Mouse (Mus musculus) heart, embryonic 16.5 days (tissue): Measurements from ENCODE around the gene Olfr157. TPM values are rescaled to one million over a fixed set of nuclear protein-coding genes. Genes with fewer than 3 reads are reported as not detected.
"Not testable (repeated sequence)": the region's sequence is repeated elsewhere in the genome, so short reads cannot be mapped to it uniquely, and the experiment has no call there.

Source experiments
- ATAC-seq: fragments of 200-750 bp; cut with Nextera tagmentation; replicated peaks from 2 replicates; pipeline ENCODE4 v1.8.0; 2017; ENCODE audit warnings: moderate number of reproducible peaks; ENCODE audit not compliant: insufficient read depth, low FRiP score; ENCODE audit errors: extremely low read depth
- H3K27ac ChIP-seq: fragments of 300-500 bp; sonication (generic); 2 replicates; pipeline ENCODE4 v1.5.1; 2014; ENCODE audit warnings: mild to moderate bottlenecking, low read length, control low read depth, moderate library complexity
- H3K27me3 ChIP-seq: fragments of 300-500 bp; sonication (generic); 2 replicates; pipeline ENCODE4 v1.6.1; 2014; ENCODE audit warnings: low read length, mixed read lengths; ENCODE audit not compliant: control insufficient read depth, insufficient read depth
- H3K36me3 ChIP-seq: fragments of 300-500 bp; sonication (generic); 2 replicates; pipeline ENCODE4 v1.6.1; 2014; ENCODE audit not compliant: control insufficient read depth, insufficient read depth
- H3K4me1 ChIP-seq: fragments of 300-500 bp; sonication (generic); 2 replicates; pipeline ENCODE4 v1.6.1; 2014; ENCODE audit warnings: low read length, mixed read lengths; ENCODE audit not compliant: control insufficient read depth, insufficient read depth
- H3K4me2 ChIP-seq: fragments of 300-500 bp; sonication (generic); 2 replicates; pipeline ENCODE4 v1.6.1; 2014; ENCODE audit warnings: low read depth, mild to moderate bottlenecking, control low read depth, low read length
- H3K4me3 ChIP-seq: fragments of 300-500 bp; sonication (generic); 2 replicates; pipeline ENCODE4 v1.5.1; 2014; ENCODE audit warnings: mild to moderate bottlenecking, control low read depth, low read length
- H3K9ac ChIP-seq: fragments of 300-500 bp; sonication (generic); 2 replicates; pipeline ENCODE4 v1.6.1; 2014; ENCODE audit warnings: low read length, control low read depth
- H3K9me3 ChIP-seq: fragments of 300-500 bp; sonication (generic); replicated peaks from 2 replicates; pipeline ENCODE4 v1.6.1; 2016; ENCODE audit warnings: low read length; ENCODE audit not compliant: control insufficient read depth
- WGBS: fragments of 180-500 bp; shearing (Covaris S2); extraction: QIAGEN DNeasy Blood & Tissue Kit; methylation state at CpG from one replicate; pipeline ENCODE4 v1.1.7; 2014; 5-methylcytosine and 5-hydroxymethylcytosine counted together
- polyA plus RNA-seq: library from polyadenylated mRNA; unstranded; fragments of >200 nt; fragmentation: Nextera tagmentation; extraction: Ambion mirVana; gene quantifications from 2 replicates; pipeline ENCODE4 v1.2.1, GENCODE M21; 2015

Gene Olfr157
- polyA plus RNA-seq, 1 experiment from 2014 or later: not detected

DNA sequence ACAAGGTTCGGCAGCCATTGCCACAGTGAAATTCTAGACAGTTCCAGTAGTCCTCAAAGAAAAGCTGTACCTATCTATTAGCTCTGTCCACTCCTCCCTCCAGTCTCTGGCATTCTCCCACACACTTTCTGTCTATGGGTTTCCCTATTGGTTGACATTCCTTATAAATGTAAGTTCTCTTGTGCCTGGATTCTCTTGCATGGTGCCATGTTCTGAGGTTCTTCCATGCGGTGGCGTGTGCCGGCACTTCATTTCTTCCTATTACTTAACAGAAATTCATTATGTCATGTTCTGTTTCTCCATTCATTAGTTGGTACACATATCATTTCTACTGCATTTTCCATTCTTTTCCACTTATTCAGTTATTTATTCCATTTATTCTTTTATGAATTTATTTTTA lies 11.2 kb downstream of the Olfr157 start:
- no peaks in the 10 kb centered on the region; the same call in none of the 2 replicates for H3K27me3 ChIP-seq
- H3K9ac ChIP-seq: no peak overlapping the region
- no peak overlapping the region for H3K4me2 ChIP-seq
- no peak for ATAC-seq
- WGBS: 89% methylated on average over 4 of the region's 4 CpGs
- no peak overlapping the region for H3K27ac ChIP-seq
- no peak overlapping the region for H3K4me3 ChIP-seq
- H3K36me3 ChIP-seq: no peaks in the 10 kb centered on the region
- H3K9me3 ChIP-seq: no peaks in the 10 kb centered on the region
- H3K4me1 ChIP-seq: no peaks in the 10 kb centered on the region

DNA sequence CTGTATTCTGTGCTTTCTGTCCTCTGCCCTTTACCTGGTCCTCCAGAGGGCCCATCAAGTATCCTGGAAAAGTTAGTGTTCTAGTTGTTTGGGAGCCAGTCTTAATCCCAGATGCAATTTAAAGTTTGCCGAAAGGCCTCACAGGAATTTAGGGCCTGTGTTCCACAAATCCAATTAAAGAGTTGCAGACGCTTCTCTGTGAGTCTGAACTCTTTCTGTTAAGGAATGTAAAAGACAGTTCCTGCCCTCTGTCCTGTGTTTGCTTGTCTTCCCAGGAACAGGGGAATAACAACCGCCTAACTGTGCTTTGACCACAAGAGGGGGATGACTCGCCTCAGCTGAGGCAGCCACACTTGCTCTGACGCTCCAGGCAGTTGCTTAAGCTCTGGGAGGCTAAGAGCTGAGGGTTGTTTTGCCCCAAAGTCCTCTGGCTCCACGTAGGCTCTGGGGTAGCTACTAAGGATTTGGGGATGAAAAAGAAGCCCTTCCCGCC lies 16.1 kb downstream of the Olfr157 start, which contains the start of gene Olfr156:
Olfr156 (minus strand) TSS at position 51 of the 493 bp plus-strand sequence.
- Histone ChIP-seq H3K36me3 (no peaks in the 10 kb centered on the region), H3K4me3 (no peak within 1 kb of the TSS), H3K9ac (no peak within 1 kb of the TSS), H3K4me2 (no peak within 1 kb of the TSS), H3K27me3 (no peaks in the 10 kb centered on the region; the same call in 1 of the 2 replicates), H3K9me3 (no peaks in the 10 kb centered on the region), H3K27ac (no peak within 1 kb of the TSS), H3K4me1 (no peaks in the 10 kb centered on the region)
- no peak for ATAC-seq
- WGBS: 13% methylated on average over 7 of the region's 7 CpGs

DNA sequence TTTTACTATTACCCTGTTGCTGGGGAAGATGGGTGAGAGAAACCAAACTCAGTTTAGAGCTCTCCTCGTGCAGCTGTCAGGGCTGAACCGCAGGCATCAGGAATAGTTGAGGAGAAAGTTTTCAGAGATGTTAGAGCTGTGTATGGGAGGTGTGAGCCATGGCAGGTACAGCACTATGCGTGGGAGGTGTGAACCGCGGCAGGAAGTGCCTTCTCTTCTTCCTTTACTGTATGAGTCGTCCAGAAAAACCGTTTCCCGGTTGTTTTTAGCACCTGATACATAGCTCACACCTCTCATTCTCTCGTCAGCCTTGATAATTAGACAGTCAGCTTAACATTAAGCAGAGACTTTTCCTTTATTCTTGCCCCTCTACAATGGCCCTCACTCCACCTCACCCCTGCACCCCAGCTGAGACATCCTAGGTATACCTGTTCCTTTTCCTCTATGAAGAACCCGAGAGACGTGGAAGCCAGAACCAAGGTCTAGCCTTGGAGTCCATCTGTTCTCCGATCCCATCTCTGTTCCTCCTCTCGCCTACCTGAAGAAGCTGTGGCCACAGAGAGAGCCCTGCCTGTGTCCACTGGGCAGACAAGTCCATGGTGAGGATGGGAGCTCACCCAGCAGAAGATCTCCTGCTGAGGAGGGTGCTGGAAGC lies 17.0 kb downstream of the Olfr157 start:
- Histone ChIP-seq H3K9ac (no peak overlapping the region), H3K4me2 (no peak overlapping the region)

DNA sequence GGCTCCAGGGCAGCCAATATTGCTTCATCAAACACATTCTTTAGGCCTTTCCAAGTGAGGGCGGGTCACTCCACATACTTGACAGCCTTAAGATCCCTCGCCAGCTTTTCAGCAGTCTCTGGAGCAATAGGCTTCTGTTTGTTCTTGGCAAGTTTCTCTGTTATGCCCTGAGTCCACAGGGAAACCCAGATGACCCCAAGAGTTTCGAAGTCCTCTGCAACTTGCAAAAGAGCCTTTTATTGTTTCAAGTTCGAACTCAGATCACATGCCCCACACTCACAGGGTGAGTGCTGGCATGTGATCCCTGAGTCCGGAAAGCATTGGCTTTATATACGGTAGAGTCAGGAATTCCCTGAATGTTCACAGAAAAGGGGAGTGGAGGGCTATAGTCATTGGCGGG lies 41.1 kb downstream of the Olfr157 start:
- no peak overlapping the region for H3K27ac ChIP-seq
- WGBS: 73% methylated on average over 7 of the region's 7 CpGs
- no peak for ATAC-seq

More for the DNA sequence above, 17.0 kb downstream of the Olfr157 start:
- Histone ChIP-seq H3K27me3 (no peaks in the 10 kb centered on the region), H3K36me3 (no peaks in the 10 kb centered on the region), H3K4me1 (no peaks in the 10 kb centered on the region), H3K27ac (no peak overlapping the region), H3K9me3 (no peaks in the 10 kb centered on the region), H3K4me3 (no peak overlapping the region)
- WGBS: 58% methylated on average over 13 of the region's 13 CpGs
- no peak for ATAC-seq

DNA sequence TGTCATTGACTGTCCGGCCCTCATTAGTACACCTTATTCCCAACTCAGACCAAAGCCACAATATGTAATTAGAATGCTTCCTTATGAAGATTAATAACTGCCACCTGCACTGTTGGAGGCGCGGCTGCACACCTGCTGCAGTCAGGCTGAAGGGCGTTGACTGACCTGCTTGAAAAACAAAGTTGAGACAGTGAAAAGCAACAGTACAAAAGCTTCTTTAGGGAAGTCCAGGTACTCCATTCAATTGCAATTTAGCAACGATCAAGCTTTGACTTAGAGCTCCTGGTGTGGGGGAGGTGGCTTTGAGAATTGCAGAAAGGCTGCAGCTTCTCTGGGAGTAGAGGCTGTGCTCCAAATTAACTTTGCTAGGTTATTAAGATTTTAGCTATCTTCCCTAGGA lies 44.2 kb downstream of the Olfr157 start:
- 80% methylated on average over 5 of the region's 5 CpGs for WGBS
- not testable (repeated sequence) for H3K4me2 ChIP-seq, H3K27ac ChIP-seq, H3K4me1 ChIP-seq, H3K9ac ChIP-seq, H3K36me3 ChIP-seq, H3K4me3 ChIP-seq, H3K9me3 ChIP-seq, ATAC-seq, H3K27me3 ChIP-seq

More for the DNA sequence above, 41.1 kb downstream of the Olfr157 start:
- Histone ChIP-seq H3K36me3 (no peaks in the 10 kb centered on the region), H3K4me1 (no peaks in the 10 kb centered on the region), H3K27me3 (no peaks in the 10 kb centered on the region), H3K9me3 (peaks cover 4% of the 10 kb centered on the region; the same call in 1 of the 2 replicates), H3K4me3 (no peak overlapping the region), H3K9ac (no peak overlapping the region), H3K4me2 (no peak overlapping the region)

DNA sequence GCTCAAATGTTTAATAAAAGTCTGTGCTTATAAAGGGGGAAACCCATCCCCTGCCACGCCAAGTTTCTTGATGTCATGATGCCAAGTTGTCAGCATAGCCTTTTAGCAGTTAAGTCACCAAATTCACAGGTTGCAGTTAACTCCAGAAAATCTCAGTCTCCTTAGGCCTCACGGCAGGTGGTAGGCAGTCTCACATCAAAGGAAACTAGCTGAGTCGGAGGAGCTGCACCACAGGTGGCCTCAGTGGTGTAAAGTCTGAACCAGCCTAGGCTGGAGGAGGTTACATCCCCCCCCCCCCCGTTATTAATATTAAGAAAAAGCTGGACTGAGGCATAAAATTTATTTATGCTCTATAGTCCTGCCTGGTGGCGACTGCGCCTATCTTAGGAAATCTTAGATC lies 44.7 kb downstream of the Olfr157 start:
- ATAC-seq: no peak
- Histone ChIP-seq H3K4me3 (no peak overlapping the region), H3K27ac (no peak overlapping the region), H3K36me3 (no peaks in the 10 kb centered on the region), H3K9ac (no peak overlapping the region), H3K4me2 (no peak overlapping the region), H3K27me3 (no peaks in the 10 kb centered on the region), H3K4me1 (no peaks in the 10 kb centered on the region), H3K9me3 (no peaks in the 10 kb centered on the region)
- 65% methylated on average over 6 of the region's 6 CpGs for WGBS

Other genes with a start within 250 kb of the Olfr157 start
- gene Npr2, start 208.3 kb downstream of the Olfr157 start, polyA plus RNA-seq: 9.1 and 9.7 TPM in 2 replicates
- 1.2 and 1.3 TPM in 2 replicates for gene Spag8, start 186.6 kb downstream of the Olfr157 start, polyA plus RNA-seq
- 172 and 185 TPM in 2 replicates for gene Hint2, start 183.7 kb downstream of the Olfr157 start, polyA plus RNA-seq
- gene Tmem8b, start 171.2 kb downstream of the Olfr157 start, polyA plus RNA-seq: 3.6 and 3.9 TPM in 2 replicates
- 1.6 and 2.9 TPM in 2 replicates for gene Fam221b, start 171.1 kb downstream of the Olfr157 start, polyA plus RNA-seq
- gene Olfr70, start 139.4 kb downstream of the Olfr157 start, polyA plus RNA-seq: not detected in 2 replicates
- gene Olfr71, start 129.9 kb downstream of the Olfr157 start, polyA plus RNA-seq: not detected in 2 replicates
- gene Hrct1, start 113.0 kb downstream of the Olfr157 start, polyA plus RNA-seq: 1.4 and 1.7 TPM in 2 replicates
- gene Spaar, start 110.2 kb downstream of the Olfr157 start, polyA plus RNA-seq: 0.42 and 0.54 TPM in 2 replicates
- not detected in 2 replicates for gene Olfr159, start 69.2 kb downstream of the Olfr157 start, polyA plus RNA-seq
- not detected in 2 replicates for gene Olfr156, start 16.3 kb downstream of the Olfr157 start, polyA plus RNA-seq
- not detected in 2 replicates for gene Olfr155, start 11.4 kb upstream of the Olfr157 start, polyA plus RNA-seq
- 8.6 and 8.9 TPM in 2 replicates for gene Reck, start 35.3 kb upstream of the Olfr157 start, polyA plus RNA-seq
- gene Glipr2, start 117.2 kb upstream of the Olfr157 start, polyA plus RNA-seq: 51.4 and 53.7 TPM in 2 replicates
- gene Ccin, start 143.3 kb upstream of the Olfr157 start, polyA plus RNA-seq: not detected in 2 replicates
- gene Clta, start 164.3 kb upstream of the Olfr157 start, polyA plus RNA-seq: 134 and 150 TPM in 2 replicates
- gene Gne, start 244.0 kb upstream of the Olfr157 start, polyA plus RNA-seq: 38.3 and 40.8 TPM in 2 replicates